In genomic region chr7:80387633-80388543, GRCm38 (mm10) we compare ENCODE assay signal across 8 mouse cellular contexts. TPM values are rescaled to one million over a fixed set of nuclear protein-coding genes. Genes with fewer than 3 reads are reported as not detected.
A peak's percentile ranks its signal among the peaks of the same experiment; 100 is the strongest.
DNase-seq lines count a peak whose midpoint lies in the region; ATAC-seq and TF ChIP-seq lines count a peak whose summit lies in the region.

Gene Fes, minus strand, starts transcription at chr7:80387946.

- no peaks in the 10 kb centered on the region for H3K36me3 ChIP-seq in testis, adult 2 months (ENCODE audit: control insufficient read depth, insufficient read depth, low read length)
- peaks cover 28% of the 10 kb centered on the region for H3K36me3 ChIP-seq in forebrain, embryonic 14.5 days (ENCODE audit: control insufficient read depth, insufficient read depth, low read length)
- peaks cover 47% of the 10 kb centered on the region for H3K36me3 ChIP-seq in limb, embryonic 10.5 days
- peaks cover 16% of the 10 kb centered on the region for H3K36me3 ChIP-seq in stomach, embryonic 16.5 days (ENCODE audit: control insufficient read depth, insufficient read depth, low read length)

- H3K4me3 ChIP-seq in testis, adult 2 months (ENCODE audit: control insufficient read depth, low read depth, low read length): peak within 1 kb of the TSS; percentile 68
- no peak within 1 kb of the TSS for H3K4me3 ChIP-seq in forebrain, embryonic 14.5 days (ENCODE audit: low read depth, low read length)
- peak within 1 kb of the TSS; percentile 56 for H3K4me3 ChIP-seq in limb, embryonic 10.5 days
- peak within 1 kb of the TSS; percentile 47 for H3K4me3 ChIP-seq in stomach, embryonic 16.5 days (replicated peaks; ENCODE audit: low read length)

- no peaks in the 10 kb centered on the region for H3K9me3 ChIP-seq in forebrain, embryonic 14.5 days (replicated peaks; ENCODE audit: control insufficient read depth, low read length)
- H3K9me3 ChIP-seq in limb, embryonic 10.5 days (replicated peaks): no peaks in the 10 kb centered on the region
- H3K9me3 ChIP-seq in stomach, embryonic 16.5 days (replicated peaks; ENCODE audit: control insufficient read depth, low read length): no peaks in the 10 kb centered on the region

- no peak for TF ChIP-seq CTCF in testis, adult 2 months (IDR thresholded peaks at IDR 0.05; ENCODE audit: control insufficient read depth, insufficient read depth, insufficient replicate concordance, low read depth, low read length)

- H3K4me2 ChIP-seq in forebrain, embryonic 14.5 days (ENCODE audit: low read length): peak within 1 kb of the TSS; percentile 24
- peak within 1 kb of the TSS; percentile 62 for H3K4me2 ChIP-seq in stomach, embryonic 16.5 days (ENCODE audit: low read depth, low read length)

- no peak for DNase-seq in testis, postnatal 14 days (ENCODE audit: low spot score)
- no peak for DNase-seq in forebrain, embryonic 14.5 days (ENCODE audit: low spot score)
- peak; percentile 75 to 82 for DNase-seq in heart, postnatal 36 days
- peak; percentile 75 for DNase-seq in limb, embryonic 10.5 days (ENCODE audit: low spot score)
- DNase-seq in mesoderm, embryonic 11.5 days (ENCODE audit: low read depth, low spot score): peak; percentile 48
- no peak for DNase-seq in frontal cortex, postnatal 10 days (ENCODE audit: low spot score in 2 of 2)

- intact Hi-C loops in heart, postnatal 36 days (cut with DNase I): loop anchor here (5.0 to 10.0 kb wide), 3 partner anchors 299 to 457 kb away; partner anchors contain the start of gene Crtc3

- H3K4me1 ChIP-seq in testis, adult 2 months (ENCODE audit: control insufficient read depth, insufficient read depth, low read length): peaks cover 23% of the 10 kb centered on the region
- no peaks in the 10 kb centered on the region for H3K4me1 ChIP-seq in forebrain, embryonic 14.5 days (ENCODE audit: control insufficient read depth, insufficient read depth, low read length)
- H3K4me1 ChIP-seq in limb, embryonic 10.5 days: peaks cover 48% of the 10 kb centered on the region
- peaks cover 19% of the 10 kb centered on the region for H3K4me1 ChIP-seq in stomach, embryonic 16.5 days (ENCODE audit: control insufficient read depth, insufficient read depth, low read length)

- H3K27ac ChIP-seq in testis, adult 2 months (ENCODE audit: control insufficient read depth, insufficient read depth, low read depth, low read length): peak within 1 kb of the TSS; percentile 63
- H3K27ac ChIP-seq in forebrain, embryonic 14.5 days (ENCODE audit: low read depth, low read length): no peak within 1 kb of the TSS
- H3K27ac ChIP-seq in limb, embryonic 10.5 days: peak within 1 kb of the TSS; percentile 91
- H3K27ac ChIP-seq in stomach, embryonic 16.5 days (ENCODE audit: low read length): peak within 1 kb of the TSS; percentile 69

- H3K27me3 ChIP-seq in testis, adult 2 months (ENCODE audit: control insufficient read depth, insufficient read depth, low read length): no peaks in the 10 kb centered on the region
- H3K27me3 ChIP-seq in forebrain, embryonic 14.5 days (replicated peaks; ENCODE audit: control insufficient read depth, insufficient read depth, low read length): peaks cover 19% of the 10 kb centered on the region
- peaks cover 17% of the 10 kb centered on the region for H3K27me3 ChIP-seq in limb, embryonic 10.5 days (ENCODE audit: low read depth, poor library complexity, severe bottlenecking)
- H3K27me3 ChIP-seq in stomach, embryonic 16.5 days (ENCODE audit: control insufficient read depth, insufficient read depth, low read length): no peaks in the 10 kb centered on the region

- WGBS in forebrain, embryonic 14.5 days: 14% methylated on average over 33 of the region's 33 CpGs
- WGBS in limb, embryonic 10.5 days: 9% methylated on average over 33 of the region's 33 CpGs
- 19% methylated on average over 33 of the region's 33 CpGs for WGBS in stomach, embryonic 16.5 days

- H3K9ac ChIP-seq in forebrain, embryonic 14.5 days (ENCODE audit: low read length): peak within 1 kb of the TSS; percentile 43
- H3K9ac ChIP-seq in stomach, embryonic 16.5 days (ENCODE audit: low read length): peak within 1 kb of the TSS; percentile 76

- no peak for ATAC-seq in forebrain, embryonic 14.5 days
- ATAC-seq in stomach, embryonic 16.5 days (ENCODE audit: insufficient read depth, low FRiP score): peak; percentile 57; the same call in 1 of the 2 replicates

- no peak; the same call in 1 of the 2 replicates for TF ChIP-seq POLR2A in testis, adult 2 months (IDR thresholded peaks at IDR 0.05; ENCODE audit: control insufficient read depth, low read depth, low read length)

RNA-seq across cellular contexts. Expression of gene Fes, which starts in this region (rescaled TPM):
- polyA plus RNA-seq in testis, adult 2 months (2012; rRNA removed): 1.5 TPM in 2 replicates
- 2.4 and 3.5 TPM in 2 replicates for polyA plus RNA-seq in forebrain, embryonic 14.5 days (2014; fragmentation: Nextera tagmentation; extraction: Ambion mirVana)
- 10 to 100 TPM in 1 of 2 experiments, 1 to 10 TPM in 1; 6.9 to 16.0 TPM for total RNA-seq in heart, postnatal 36 days (2021)
- polyA plus RNA-seq in limb, embryonic 10.5 days (2016; fragmentation: Nextera tagmentation; extraction: Ambion mirVana): 7.6 and 13.2 TPM in 2 replicates
- polyA plus RNA-seq in stomach, embryonic 16.5 days (2015; fragmentation: Nextera tagmentation; extraction: Ambion mirVana): 12.3 and 13.8 TPM in 2 replicates

Comparison
In these comparisons a context has a peak if more than half of its experiments do, and no peak if none do; other contexts are left out.
1. DNase-seq: peak in heart, postnatal 36 days (2 of 2), limb, embryonic 10.5 days (single experiment) and mesoderm, embryonic 11.5 days (single experiment); none in testis, postnatal 14 days (single experiment), forebrain, embryonic 14.5 days (single experiment) and frontal cortex, postnatal 10 days (0 of 2).